8 mouse cellular contexts compared by ENCODE assay signal in the genomic region with DNA sequence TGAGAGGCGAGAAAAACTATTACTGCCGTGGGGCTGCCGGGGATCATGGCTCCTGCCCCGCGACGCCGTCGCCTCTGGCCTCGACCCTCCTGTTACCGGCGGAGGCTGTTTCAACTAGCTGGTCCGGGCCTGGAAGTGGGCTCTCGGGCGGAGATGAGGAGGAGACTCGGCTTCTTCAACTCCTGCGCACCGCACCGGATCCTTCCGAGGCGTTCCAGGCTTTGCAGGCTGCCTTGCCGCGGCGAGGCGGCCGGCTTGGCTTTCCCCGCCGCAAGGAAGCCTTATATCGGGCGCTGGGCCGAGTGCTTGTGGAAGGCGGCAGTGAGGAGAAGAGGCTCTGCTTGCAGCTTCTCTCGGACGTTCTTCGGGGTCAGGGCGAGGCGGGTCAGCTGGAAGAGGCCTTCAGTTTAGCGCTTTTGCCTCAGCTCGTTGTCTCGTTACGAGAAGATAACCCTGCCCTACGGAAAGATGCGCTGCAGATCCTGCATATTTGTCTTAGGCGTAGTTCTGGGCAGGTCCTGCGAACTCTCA. TPM values are rescaled to one million over a fixed set of nuclear protein-coding genes. Genes with fewer than 3 reads are reported as not detected.
DNase-seq lines count a peak whose midpoint lies in the region; ATAC-seq and TF ChIP-seq lines count a peak whose summit lies in the region.

No protein-coding gene starts in this region.

- peak overlapping the region; percentile 88 for H3K4me3 ChIP-seq in C2C12 (ENCODE audit: insufficient read depth, poor library complexity, severe bottlenecking)
- H3K4me3 ChIP-seq in erythroblast, embryonic 14.5 days (replicated peaks), result peak overlapping the region; percentile 99
- H3K4me3 ChIP-seq in heart, embryonic 16.5 days (ENCODE audit: low read length), result peak overlapping the region; percentile 97
- H3K4me3 ChIP-seq in lung, adult 2 months (replicated peaks; ENCODE audit: extremely low read depth, low read depth, low read length), result peak overlapping the region; percentile 80
- H3K4me3 ChIP-seq in olfactory bulb, adult 2 months (ENCODE audit: insufficient read depth, low read depth, low read length), result peak overlapping the region; percentile 76

- DNase-seq in adrenal gland, adult (ENCODE audit: inconsistent age in 2 of 2, low spot score in 1 of 2), result peak; percentile 63 to 85
- DNase-seq in kidney, postnatal 4 days, result peak; percentile 67 to 79
- DNase-seq in lung, adult 2 months, result peak; percentile 61
- peak; percentile 63 to 64 for DNase-seq in thymus, postnatal 10 days (ENCODE audit: low spot score in 2 of 2)

- H3K4me1 ChIP-seq in erythroblast, embryonic 14.5 days (ENCODE audit: control insufficient read depth), result peaks cover 56% of the 10 kb centered on the region
- H3K4me1 ChIP-seq in heart, embryonic 16.5 days (ENCODE audit: control insufficient read depth, insufficient read depth, low read length), result peaks cover 25% of the 10 kb centered on the region
- H3K4me1 ChIP-seq in lung, adult 2 months (ENCODE audit: control insufficient read depth, insufficient read depth, low read length), result peaks cover 5% of the 10 kb centered on the region
- 0 out of 2 replicates have a peak, but pooled peaks cover 2% of the 10 kb centered on the region for H3K4me1 ChIP-seq in olfactory bulb, adult 2 months (ENCODE audit: control insufficient read depth, insufficient read depth, low read length)

- H3K9ac ChIP-seq in heart, embryonic 16.5 days (ENCODE audit: low read length), result peak overlapping the region; percentile 94

- peaks cover 74% of the 10 kb centered on the region for H3K79me3 ChIP-seq in C2C12 (ENCODE audit: low read depth)

- no peak for TF ChIP-seq CTCF in C2C12 (IDR thresholded peaks at IDR 0.05; ENCODE audit: control insufficient read depth, insufficient read depth, insufficient read length)
- no peak for TF ChIP-seq CTCF in lung, adult 2 months (IDR thresholded peaks at IDR 0.05; ENCODE audit: insufficient read depth, low read length)
- TF ChIP-seq CTCF in olfactory bulb, adult 2 months (IDR thresholded peaks at IDR 0.05; ENCODE audit: insufficient read depth, low read depth, low read length), result no peak

- H3K79me2 ChIP-seq in C2C12 (ENCODE audit: control insufficient read depth, insufficient read depth), result peaks cover 82% of the 10 kb centered on the region

- H3K9me3 ChIP-seq in erythroblast, embryonic 14.5 days (ENCODE audit: control insufficient read depth, low read length), result no peaks in the 10 kb centered on the region
- no peaks in the 10 kb centered on the region for H3K9me3 ChIP-seq in heart, embryonic 16.5 days (replicated peaks; ENCODE audit: control insufficient read depth, low read length)

- peak; percentile 8 for ATAC-seq in heart, embryonic 16.5 days (replicated peaks; ENCODE audit: extremely low read depth, insufficient read depth, low FRiP score)

- under 1% methylated on average over 44 of the region's 44 CpGs for WGBS in heart, embryonic 16.5 days
- WGBS in lung, adult 2 months, result under 1% methylated on average over 44 of the region's 44 CpGs
- under 1% methylated on average over 44 of the region's 44 CpGs for WGBS in olfactory bulb, adult 2 months

- no peak for TF ChIP-seq POLR2A in lung, adult 2 months (IDR thresholded peaks at IDR 0.05; ENCODE audit: borderline replicate concordance, extremely low read depth, low read depth, low read length)
- TF ChIP-seq POLR2A in olfactory bulb, adult 2 months (IDR thresholded peaks at IDR 0.05; ENCODE audit: insufficient read depth, low read depth, low read length), result no peak

- no peaks in the 10 kb centered on the region for H3K27me3 ChIP-seq in C2C12 (ENCODE audit: control insufficient read depth, insufficient read depth, insufficient read length)
- no peaks in the 10 kb centered on the region for H3K27me3 ChIP-seq in erythroblast, embryonic 14.5 days (ENCODE audit: control insufficient read depth)
- no peaks in the 10 kb centered on the region for H3K27me3 ChIP-seq in heart, embryonic 16.5 days (ENCODE audit: control insufficient read depth, insufficient read depth, low read length)

- H3ac ChIP-seq in C2C12 (ENCODE audit: control insufficient read depth, insufficient read length, low read depth), result peak overlapping the region; percentile 97

- H3K36me3 ChIP-seq in C2C12 (ENCODE audit: control insufficient read depth, insufficient read depth), result peaks cover 10% of the 10 kb centered on the region
- H3K36me3 ChIP-seq in erythroblast, embryonic 14.5 days (ENCODE audit: control insufficient read depth), result peaks cover 7% of the 10 kb centered on the region
- no peaks in the 10 kb centered on the region for H3K36me3 ChIP-seq in heart, embryonic 16.5 days (ENCODE audit: control insufficient read depth, insufficient read depth)

- H3K27ac ChIP-seq in heart, embryonic 16.5 days (ENCODE audit: low read length), result peak overlapping the region; percentile 93
- peak overlapping the region; percentile 68 for H3K27ac ChIP-seq in olfactory bulb, adult 2 months (ENCODE audit: insufficient read depth, low read depth, low read length)

- H3K4me2 ChIP-seq in heart, embryonic 16.5 days (ENCODE audit: low read depth, low read length), result peak overlapping the region; percentile 79

TF ChIP-seq in C2C12, 6 proteins besides CTCF, POLR2A, EP300 and RAD21:
- TF ChIP-seq MYOG (IDR thresholded peaks at IDR 0.05; ENCODE audit: control insufficient read depth, extremely low read depth, insufficient read length), result no peak
- TF ChIP-seq CEBPB (IDR thresholded peaks at IDR 0.05; ENCODE audit: low read depth), result no peak
- no peak for TF ChIP-seq USF1 (IDR thresholded peaks at IDR 0.05; ENCODE audit: low read depth)
- TF ChIP-seq MYOD1 (IDR thresholded peaks at IDR 0.05; ENCODE audit: control insufficient read depth, insufficient read length, low read depth), result no peak
- no peak for TF ChIP-seq FOSL1 (IDR thresholded peaks at IDR 0.05; ENCODE audit: insufficient read depth, low read length, poor library complexity, severe bottlenecking)
- no peak for TF ChIP-seq MAX (IDR thresholded peaks at IDR 0.05)

RNA-seq across cellular contexts. Expression of a gene that starts 0.6 kb away (rescaled TPM):
- polyA plus RNA-seq in C2C12 (2012; fragmentation: generic; extraction: Trizol), result 3.9 TPM
- 0.03 and 0.05 TPM in 2 replicates for polyA plus RNA-seq in erythroblast, embryonic 14.5 days (2012)
- polyA plus RNA-seq in heart, embryonic 16.5 days (2015; fragmentation: Nextera tagmentation; extraction: Ambion mirVana), result 14.8 and 16.4 TPM in 2 replicates
- 5.8 and 6.4 TPM in 2 replicates for polyA plus RNA-seq in lung, adult 2 months (2012; rRNA removed)
- 114 TPM in 1 of 2 replicates, not detected in the other for polyA plus RNA-seq in olfactory bulb, adult 2 months (2012; ENCODE audit: insufficient read depth, insufficient read length, low replicate concordance, missing spikeins)

RNA-seq across cellular contexts. Expression of a gene that starts 0.8 kb away (rescaled TPM):
- 0.77 TPM for polyA plus RNA-seq in C2C12 (2012; fragmentation: generic; extraction: Trizol)
- polyA plus RNA-seq in erythroblast, embryonic 14.5 days (2012), result 0.02 and 0.03 TPM in 2 replicates
- 9.9 and 12.0 TPM in 2 replicates for polyA plus RNA-seq in heart, embryonic 16.5 days (2015; fragmentation: Nextera tagmentation; extraction: Ambion mirVana)
- polyA plus RNA-seq in lung, adult 2 months (2012; rRNA removed), result 1.8 and 3.8 TPM in 2 replicates
- polyA plus RNA-seq in olfactory bulb, adult 2 months (2012; ENCODE audit: insufficient read depth, insufficient read length, low replicate concordance, missing spikeins), result not detected in 2 replicates

RNA-seq across cellular contexts. Expression of a gene that starts 48.5 kb away (rescaled TPM):
- polyA plus RNA-seq in C2C12 (2012; fragmentation: generic; extraction: Trizol), result 1.5 TPM
- not detected in 2 replicates for polyA plus RNA-seq in erythroblast, embryonic 14.5 days (2012)
- 2.0 and 2.3 TPM in 2 replicates for polyA plus RNA-seq in heart, embryonic 16.5 days (2015; fragmentation: Nextera tagmentation; extraction: Ambion mirVana)
- 0.61 and 1.4 TPM in 2 replicates for polyA plus RNA-seq in lung, adult 2 months (2012; rRNA removed)
- not detected in 2 replicates for polyA plus RNA-seq in olfactory bulb, adult 2 months (2012; ENCODE audit: insufficient read depth, insufficient read length, low replicate concordance, missing spikeins)

Comparison
In these comparisons a context has a peak if more than half of its experiments do, and no peak if none do; other contexts are left out.
1. Peak in every context shown above with its lines: DNase-seq, ATAC-seq, H3K4me3 ChIP-seq and H3K27ac ChIP-seq.